Mouse (Mus musculus) ES-E14 (cell line): ENCODE measurements around the gene Irs1. TPM values are rescaled to one million over a fixed set of nuclear protein-coding genes. Genes with fewer than 3 reads are reported as not detected.

Experiments used
- DNase-seq: peaks from one replicate; pipeline ENCODE4 v3.0.0-alpha.2; 2013; ENCODE audit warnings: low read depth, low spot score
- H3K27ac ChIP-seq: 2 replicates; pipeline ENCODE4 v1.5.1; 2012; ENCODE audit warnings: low read depth, mild to moderate bottlenecking, low read length, moderate library complexity, mixed read lengths; ENCODE audit not compliant: poor library complexity, insufficient read depth, severe bottlenecking
- H3K36me3 ChIP-seq: 2 replicates; pipeline ENCODE4 v1.6.1; 2012; ENCODE audit warnings: mild to moderate bottlenecking, low read length, moderate library complexity, mixed read lengths; ENCODE audit not compliant: control insufficient read depth, poor library complexity, insufficient read depth, severe bottlenecking
- H3K4me1 ChIP-seq, 2 experiments: fragments of 150-350 bp in 1 of 2; sonication (generic) in 1 of 2; 2 replicates each; pipeline ENCODE4 v1.6.1; 2012; ENCODE audit warnings: low read length in 2 of 2, mild to moderate bottlenecking in 1 of 2, mixed read lengths in 1 of 2; ENCODE audit not compliant: control insufficient read depth in 2 of 2, insufficient read depth in 2 of 2, poor library complexity in 1 of 2
- H3K4me3 ChIP-seq, 2 experiments: fragments of 150-350 bp in 1 of 2; sonication (generic) in 1 of 2; 2 replicates each; pipeline ENCODE4 v1.5.1; 2012; ENCODE audit warnings: low read length in 2 of 2, low read depth in 1 of 2, mild to moderate bottlenecking in 1 of 2, mixed read lengths in 1 of 2; ENCODE audit not compliant: insufficient read depth in 1 of 2, poor library complexity in 1 of 2, severe bottlenecking in 1 of 2
- H3K9ac ChIP-seq: 2 replicates; pipeline ENCODE4 v1.6.1; 2012; ENCODE audit warnings: low read depth, mild to moderate bottlenecking, low read length, mixed read lengths; ENCODE audit not compliant: poor library complexity, insufficient read depth, severe bottlenecking
- H3K9me3 ChIP-seq: fragments of 150-350 bp; sonication (generic); 2 replicates; pipeline ENCODE4 v1.6.1; 2012; ENCODE audit warnings: low read depth, mild to moderate bottlenecking, low read length; ENCODE audit not compliant: control insufficient read depth, insufficient read depth
- CHD2 ChIP-seq: IDR thresholded peaks from 2 replicates; pipeline ENCODE4 v1.6.1; 2014; ENCODE audit warnings: mild to moderate bottlenecking, low read depth, low read length, inconsistent platforms
- HCFC1 ChIP-seq: IDR thresholded peaks from 2 replicates; pipeline ENCODE4 v1.6.1; 2012; ENCODE audit warnings: low read length, inconsistent platforms, borderline replicate concordance; ENCODE audit not compliant: insufficient read depth
- MAFK ChIP-seq: IDR thresholded peaks from 2 replicates; pipeline ENCODE4 v1.6.1; 2014; ENCODE audit warnings: mild to moderate bottlenecking, low read depth, low read length, inconsistent platforms; ENCODE audit not compliant: insufficient read depth
- ZC3H11A ChIP-seq: IDR thresholded peaks from 2 replicates; pipeline ENCODE4 v1.6.1; 2012; ENCODE audit warnings: low read depth, mild to moderate bottlenecking, inconsistent platforms, low read length, borderline replicate concordance
- ZNF384 ChIP-seq: IDR thresholded peaks from 2 replicates; pipeline ENCODE4 v1.6.1; 2012; ENCODE audit warnings: low read depth, low read length, inconsistent platforms
- in situ Hi-C, 2 experiments: fragments of 600-800 bp; cut with MboI; formaldehyde crosslinking; loops; one replicate each; pipeline ENCODE4 v1.15.1; 2025; ENCODE audit warnings: low sequenced_read_pairs in 2 of 2, inconsistent platforms in 1 of 2; ENCODE audit not compliant: unreplicated experiment in 2 of 2
- total RNA-seq: library from RNA; depleted of rRNA; stranded (reverse); fragments of 300-350 nt; gene quantifications from 2 replicates; pipeline ENCODE4 v1.2.3, GENCODE M21; 2012

Irs1 gene
- total RNA-seq, 1 experiment = 8.1 TPM

DNA sequence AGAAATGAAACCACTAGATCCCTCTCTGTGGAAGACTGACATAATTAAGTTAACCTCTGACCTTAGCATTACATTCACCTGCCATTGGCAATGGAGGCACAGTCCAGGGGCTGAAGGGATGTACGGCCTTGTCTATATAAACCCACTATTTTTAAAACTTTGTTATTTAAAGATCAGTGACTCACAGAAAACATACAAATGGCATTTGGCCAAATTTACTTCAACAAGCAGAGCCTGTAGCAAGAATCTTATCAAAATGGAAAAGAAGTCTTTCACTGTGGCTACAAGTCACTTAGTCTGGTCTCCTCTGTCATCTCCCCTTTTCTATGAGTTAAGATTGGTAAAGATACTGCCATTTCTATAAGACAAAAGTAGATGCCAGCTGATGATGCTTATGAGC, 11.4 kb downstream of the Irs1 start:
- no peak overlapping the region for H3K9ac ChIP-seq
- in situ Hi-C loops = loop anchor here in 1 of 2 experiments (25.0 kb wide), 1 partner anchor 967 kb away; no protein-coding TSS in a partner anchor
- no peak overlapping the region for H3K27ac ChIP-seq
- H3K9me3 ChIP-seq = no peaks in the 10 kb centered on the region
- H3K4me1 ChIP-seq = peaks cover 0 to 2% of the 10 kb centered on the region in 2 experiments; a peak in 1 of 4 replicates
- TF ChIP-seq ZNF384 = no peak
- TF ChIP-seq ZC3H11A = no peak
- no peak overlapping the region for H3K4me3 ChIP-seq
- no peaks in the 10 kb centered on the region for H3K36me3 ChIP-seq
- no peak for DNase-seq

GRCm38 (mm10) chr1:82274361-82274760, 16.9 kb downstream of the Irs1 start:
- H3K9ac ChIP-seq = 0 out of 2 replicates have a peak overlapping the region, but pooled peaks have one; percentile 11
- TF ChIP-seq CHD2 = no peak
- no peak for TF ChIP-seq HCFC1
- TF ChIP-seq ZNF384 = no peak
- TF ChIP-seq ZC3H11A = no peak
- TF ChIP-seq MAFK = no peak
- no peak for DNase-seq
- H3K27ac ChIP-seq = no peak overlapping the region
- H3K36me3 ChIP-seq = no peaks in the 10 kb centered on the region
- no peaks in the 10 kb centered on the region for H3K9me3 ChIP-seq
- H3K4me3 ChIP-seq = no peak overlapping the region
- in situ Hi-C loops = no loop called here
- no peaks in the 10 kb centered on the region for H3K4me1 ChIP-seq

- H3K9me3 ChIP-seq = no peaks in the 10 kb centered on the region
- H3K36me3 ChIP-seq = no peaks in the 10 kb centered on the region
- H3K4me1 ChIP-seq = no peaks in the 10 kb centered on the region
- TF ChIP-seq MAFK (no peak), ZC3H11A (no peak), HCFC1 (no peak), ZNF384 (no peak), CHD2 (no peak)
- in situ Hi-C loops = no loop called here
- no peak overlapping the region for H3K4me3 ChIP-seq
- no peak overlapping the region for H3K27ac ChIP-seq
- no peak for DNase-seq
- H3K9ac ChIP-seq = no peak overlapping the region
Measured at GRCm38 (mm10) chr1:82273529-82273928, 17.7 kb downstream of the Irs1 start.

DNA sequence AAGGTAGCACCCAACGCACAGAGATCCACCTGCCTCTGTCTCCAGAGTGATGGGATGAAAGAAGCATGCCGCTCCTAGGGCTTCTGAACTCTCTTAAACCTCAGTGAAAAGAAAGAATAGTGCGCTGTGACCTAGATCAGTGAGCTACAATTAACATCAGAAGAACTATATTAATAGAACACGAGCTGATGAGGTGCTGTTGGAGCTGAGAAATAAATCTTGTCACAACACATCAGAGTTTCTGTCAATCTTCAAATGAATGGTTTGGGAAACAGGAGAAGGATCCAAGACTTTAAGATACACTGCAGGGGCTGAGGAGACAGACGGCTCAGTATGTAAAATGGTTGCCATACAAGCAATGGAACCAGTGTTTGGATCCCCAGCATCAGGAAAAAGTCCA, 19.0 kb downstream of the Irs1 start:
- TF ChIP-seq HCFC1 (no peak), ZNF384 (no peak), MAFK (no peak), CHD2 (no peak), ZC3H11A (no peak)
- no peak overlapping the region for H3K9ac ChIP-seq
- no peaks in the 10 kb centered on the region for H3K4me1 ChIP-seq
- no peak for DNase-seq
- no peaks in the 10 kb centered on the region for H3K9me3 ChIP-seq
- no peak overlapping the region for H3K4me3 ChIP-seq
- no peaks in the 10 kb centered on the region for H3K36me3 ChIP-seq
- no peak overlapping the region for H3K27ac ChIP-seq
- in situ Hi-C loops = no loop called here

DNA sequence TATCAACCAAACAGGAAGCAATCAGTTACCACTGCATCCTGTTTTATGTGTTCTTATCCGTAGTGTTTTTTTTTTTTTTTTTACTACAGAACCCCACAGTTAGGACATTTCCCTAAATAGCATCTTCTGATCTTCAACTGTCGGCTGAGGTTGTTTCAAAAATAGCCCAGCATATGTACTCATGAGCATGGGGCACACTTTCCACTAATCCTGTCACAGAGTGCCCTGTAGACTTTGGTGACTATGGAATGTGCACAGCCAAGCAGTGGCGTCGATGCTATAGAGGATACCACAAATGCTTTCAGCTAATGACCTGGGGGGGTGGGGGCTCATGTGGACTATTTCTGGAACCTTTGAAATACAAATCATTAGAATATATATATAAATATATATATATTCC, 23.7 kb downstream of the Irs1 start:
- no peaks in the 10 kb centered on the region for H3K4me1 ChIP-seq
- TF ChIP-seq HCFC1 (no peak), ZC3H11A (no peak), ZNF384 (no peak), MAFK (no peak), CHD2 (no peak)
- H3K4me3 ChIP-seq = no peak overlapping the region
- no peaks in the 10 kb centered on the region for H3K36me3 ChIP-seq
- in situ Hi-C loops = no loop called here
- no peak overlapping the region for H3K27ac ChIP-seq
- H3K9ac ChIP-seq = no peak overlapping the region
- DNase-seq = no peak
- no peaks in the 10 kb centered on the region for H3K9me3 ChIP-seq
